Mouse (Mus musculus): ENCODE results near the gene Btla.

Gene Btla

GRCm38 (mm10) chr16:45259663-45260062, 35.5 kb downstream of the Btla start:
- no peak for DNase-seq (ENCODE audit: low spot score)

- no peak for DNase-seq (ENCODE audit: low spot score)
Measured at GRCm38 (mm10) chr16:45261321-45261720, 37.2 kb downstream of the Btla start.

GRCm38 (mm10) chr16:45262051-45262450, 37.9 kb downstream of the Btla start:
- no peak for DNase-seq (ENCODE audit: low spot score)

- DNase-seq (ENCODE audit: low spot score) = no peak
Measured at GRCm38 (mm10) chr16:45269886-45270285, 45.8 kb downstream of the Btla start.

- no peak for DNase-seq (ENCODE audit: low spot score)
Measured at GRCm38 (mm10) chr16:45283093-45283492, 59.0 kb downstream of the Btla start.

GRCm38 (mm10) chr16:45297806-45298205, 73.7 kb downstream of the Btla start:
- DNase-seq (ENCODE audit: low spot score) = no peak

All from testis, postnatal 10 days (tissue).